Mouse (Mus musculus): Measurements from ENCODE around the gene Zbtb38. TPM values are rescaled to one million over a fixed set of nuclear protein-coding genes. Genes with fewer than 3 reads are reported as not detected.
"Not testable (repeated sequence)": the region's sequence is repeated elsewhere in the genome, so short reads cannot be mapped to it uniquely, and the experiment has no call there.

Zbtb38 gene
- polyA plus RNA-seq, 1 experiment from 2014 or later = 8.1 TPM

GRCm38 (mm10) chr9:96646668-96647295, 105.8 kb downstream of the Zbtb38 start:
- no peak for DNase-seq (ENCODE audit: low spot score)
- Histone ChIP-seq H3K27me3 (ENCODE audit: low read depth, poor library complexity, severe bottlenecking) (no peaks in the 10 kb centered on the region), H3K9me3 (replicated peaks) (0 out of 2 replicates have a peak, but pooled peaks cover 6% of the 10 kb centered on the region), H3K4me1 (no peaks in the 10 kb centered on the region), H3K27ac (replicated peaks) (no peak overlapping the region), H3K4me3 (no peak overlapping the region), H3K36me3 (no peaks in the 10 kb centered on the region)
- 84% methylated on average over 2 of the region's 2 CpGs for WGBS

GRCm38 (mm10) chr9:96644840-96645239, 107.8 kb downstream of the Zbtb38 start:
- no peaks in the 10 kb centered on the region for H3K4me1 ChIP-seq
- 91% methylated on average over 2 of the region's 2 CpGs for WGBS
- H3K9me3 ChIP-seq (replicated peaks) = 0 out of 2 replicates have a peak, but pooled peaks cover 6% of the 10 kb centered on the region
- H3K27me3 ChIP-seq (ENCODE audit: low read depth, poor library complexity, severe bottlenecking) = no peaks in the 10 kb centered on the region
- H3K27ac ChIP-seq (replicated peaks) = no peak overlapping the region
- H3K36me3 ChIP-seq = no peaks in the 10 kb centered on the region
- H3K4me3 ChIP-seq = no peak overlapping the region
- no peak for DNase-seq (ENCODE audit: low spot score)

- H3K4me1 ChIP-seq; H3K9me3 ChIP-seq (replicated peaks); H3K27ac ChIP-seq (replicated peaks); DNase-seq (ENCODE audit: low spot score); H3K27me3 ChIP-seq (ENCODE audit: low read depth, poor library complexity, severe bottlenecking); H3K4me3 ChIP-seq; H3K36me3 ChIP-seq: not testable (repeated sequence)
- 84% methylated on average over 3 of the region's 3 CpGs for WGBS
Measured at GRCm38 (mm10) chr9:96644002-96644401, 108.6 kb downstream of the Zbtb38 start.

- H3K27ac ChIP-seq (replicated peaks) = no peak overlapping the region
- DNase-seq (ENCODE audit: low spot score) = no peak
- peaks cover 11% of the 10 kb centered on the region; the same call in 1 of the 2 replicates for H3K4me1 ChIP-seq
- H3K4me3 ChIP-seq = no peak overlapping the region
- H3K36me3 ChIP-seq = no peaks in the 10 kb centered on the region
- H3K9me3 ChIP-seq (replicated peaks) = 0 out of 2 replicates have a peak, but pooled peaks cover 6% of the 10 kb centered on the region
- 92% methylated on average over 7 of the region's 7 CpGs for WGBS
- H3K27me3 ChIP-seq (ENCODE audit: low read depth, poor library complexity, severe bottlenecking) = peaks cover 7% of the 10 kb centered on the region; the same call in 1 of the 2 replicates
Measured at GRCm38 (mm10) chr9:96639451-96639850, 113.2 kb downstream of the Zbtb38 start.

GRCm38 (mm10) chr9:96638508-96638907, 114.1 kb downstream of the Zbtb38 start:
- Histone ChIP-seq H3K4me1 (peaks cover 11% of the 10 kb centered on the region; the same call in 1 of the 2 replicates), H3K27me3 (ENCODE audit: low read depth, poor library complexity, severe bottlenecking) (peaks cover 14% of the 10 kb centered on the region), H3K9me3 (replicated peaks) (0 out of 2 replicates have a peak, but pooled peaks cover 6% of the 10 kb centered on the region), H3K4me3 (no peak overlapping the region), H3K27ac (replicated peaks) (no peak overlapping the region), H3K36me3 (no peaks in the 10 kb centered on the region)
- no peak for DNase-seq (ENCODE audit: low spot score)
- WGBS = 91% methylated on average over 7 of the region's 7 CpGs

- no peak overlapping the region for H3K27ac ChIP-seq (replicated peaks)
- H3K36me3 ChIP-seq = no peaks in the 10 kb centered on the region
- WGBS = 80% methylated on average over 7 of the region's 7 CpGs
- no peak overlapping the region for H3K4me3 ChIP-seq
- H3K27me3 ChIP-seq (ENCODE audit: low read depth, poor library complexity, severe bottlenecking) = peaks cover 27% of the 10 kb centered on the region
- DNase-seq (ENCODE audit: low spot score) = no peak
- peaks cover 18% of the 10 kb centered on the region for H3K4me1 ChIP-seq
- no peaks in the 10 kb centered on the region for H3K9me3 ChIP-seq (replicated peaks)
Measured at GRCm38 (mm10) chr9:96637157-96637548, 115.5 kb downstream of the Zbtb38 start.

- WGBS = 57% methylated on average over 9 of the region's 9 CpGs
- DNase-seq (ENCODE audit: low spot score) = no peak
- no peak overlapping the region for H3K27ac ChIP-seq (replicated peaks)
- peaks cover 23% of the 10 kb centered on the region for H3K4me1 ChIP-seq
- no peaks in the 10 kb centered on the region for H3K9me3 ChIP-seq (replicated peaks)
- no peaks in the 10 kb centered on the region for H3K36me3 ChIP-seq
- H3K4me3 ChIP-seq = no peak overlapping the region
- peaks cover 31% of the 10 kb centered on the region for H3K27me3 ChIP-seq (ENCODE audit: low read depth, poor library complexity, severe bottlenecking)
Measured at GRCm38 (mm10) chr9:96636423-96637156, 116.0 kb downstream of the Zbtb38 start.

- H3K4me3 ChIP-seq = no peak overlapping the region
- no peak for DNase-seq (ENCODE audit: low spot score)
- H3K27ac ChIP-seq (replicated peaks) = no peak overlapping the region
- H3K9me3 ChIP-seq (replicated peaks) = no peaks in the 10 kb centered on the region
- WGBS = 84% methylated on average over 3 of the region's 3 CpGs
- no peaks in the 10 kb centered on the region for H3K36me3 ChIP-seq
- H3K4me1 ChIP-seq = peaks cover 27% of the 10 kb centered on the region
- H3K27me3 ChIP-seq (ENCODE audit: low read depth, poor library complexity, severe bottlenecking) = peaks cover 31% of the 10 kb centered on the region
Measured at GRCm38 (mm10) chr9:96635899-96636298, 116.7 kb downstream of the Zbtb38 start.

- Histone ChIP-seq H3K4me1 (peaks cover 34% of the 10 kb centered on the region), H3K27ac (replicated peaks) (no peak overlapping the region), H3K9me3 (replicated peaks) (no peaks in the 10 kb centered on the region), H3K27me3 (ENCODE audit: low read depth, poor library complexity, severe bottlenecking) (peaks cover 31% of the 10 kb centered on the region), H3K36me3 (no peaks in the 10 kb centered on the region), H3K4me3 (no peak overlapping the region)
- WGBS = 78% methylated on average over 6 of the region's 6 CpGs
- DNase-seq (ENCODE audit: low spot score) = no peak
Measured at GRCm38 (mm10) chr9:96635176-96635575, 117.5 kb downstream of the Zbtb38 start.

GRCm38 (mm10) chr9:96633771-96634170, 118.9 kb downstream of the Zbtb38 start:
- H3K27me3 ChIP-seq (ENCODE audit: low read depth, poor library complexity, severe bottlenecking) = peaks cover 34% of the 10 kb centered on the region
- no peaks in the 10 kb centered on the region for H3K9me3 ChIP-seq (replicated peaks)
- no peaks in the 10 kb centered on the region for H3K36me3 ChIP-seq
- WGBS = 90% methylated on average over 2 of the region's 2 CpGs
- no peak overlapping the region for H3K27ac ChIP-seq (replicated peaks)
- H3K4me3 ChIP-seq = no peak overlapping the region
- DNase-seq (ENCODE audit: low spot score) = no peak
- peaks cover 37% of the 10 kb centered on the region for H3K4me1 ChIP-seq

Other genes starting within 250 kb of the Zbtb38 start
- gene Gm28729, start 227.6 kb downstream of the Zbtb38 start, polyA plus RNA-seq (2016; fragmentation: Nextera tagmentation; extraction: Ambion mirVana) = not detected in 2 replicates
- 12.8 and 13.3 TPM in 2 replicates for gene Rasa2, start 121.2 kb downstream of the Zbtb38 start, polyA plus RNA-seq (2016; fragmentation: Nextera tagmentation; extraction: Ambion mirVana)
- 49.1 and 56.6 TPM in 2 replicates for gene Pxylp1, start 139.8 kb upstream of the Zbtb38 start, polyA plus RNA-seq (2016; fragmentation: Nextera tagmentation; extraction: Ambion mirVana)

Measured in midbrain, embryonic 10.5 days (tissue).